Mouse (Mus musculus): Measurements from ENCODE around the gene Usp20.

DNA sequence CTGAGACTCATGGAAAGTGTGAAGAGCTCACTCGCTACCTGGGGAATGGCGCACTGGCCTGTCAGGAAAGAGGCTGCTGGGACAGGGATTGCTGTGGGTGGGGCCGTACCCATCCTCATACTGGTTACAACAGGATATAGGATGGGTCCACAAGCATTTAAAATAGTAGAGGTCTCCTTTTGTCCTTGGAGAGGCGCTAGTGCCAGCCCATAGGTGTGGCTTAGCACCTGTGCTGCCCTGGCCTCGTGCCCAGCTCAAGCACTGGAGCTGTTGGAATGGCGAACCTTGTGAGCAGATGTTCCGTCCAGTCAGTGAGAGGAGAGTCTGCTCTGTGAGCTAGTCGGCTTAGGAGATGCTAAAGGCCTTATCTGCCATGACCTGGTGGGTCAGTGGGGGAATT, 36.9 kb downstream of the Usp20 start:
- TF ChIP-seq CTCF (conservative IDR thresholded peaks at IDR 0.05; ENCODE audit: insufficient read depth, insufficient read length, low read depth, low read length) (no peak), POLR2A (IDR thresholded peaks at IDR 0.05; ENCODE audit: low read depth, low read length) (no peak)

Measured in kidney, adult 2 months (tissue).